Mouse (Mus musculus) heart, postnatal 0 days (tissue): ENCODE measurements around the gene Cnot6. TPM values are rescaled to one million over a fixed set of nuclear protein-coding genes. Genes with fewer than 3 reads are reported as not detected.

Experiments
- ATAC-seq: fragments of 200-750 bp; cut with Nextera tagmentation; 2 replicates; pipeline ENCODE4 v1.8.0; 2017; ENCODE audit warnings: low read depth, moderate number of reproducible peaks, moderate library complexity; ENCODE audit not compliant: insufficient read depth
- DNase-seq: peaks from one replicate; pipeline ENCODE4 v3.0.0-alpha.2; 2016; ENCODE audit warnings: low spot score
- H3K27ac ChIP-seq: fragments of 300-500 bp; sonication (generic); 2 replicates; pipeline ENCODE4 v1.5.1; 2014; ENCODE audit warnings: low read depth, mild to moderate bottlenecking
- H3K27me3 ChIP-seq: fragments of 300-500 bp; sonication (generic); 2 replicates; pipeline ENCODE4 v1.6.1; 2014; ENCODE audit warnings: low read length, mixed read lengths; ENCODE audit not compliant: control insufficient read depth, insufficient read depth
- H3K36me3 ChIP-seq: fragments of 300-500 bp; sonication (generic); replicated peaks from 2 replicates; pipeline ENCODE4 v1.6.1; 2014; ENCODE audit warnings: low read length, mixed read lengths; ENCODE audit not compliant: control insufficient read depth, insufficient read depth
- H3K4me1 ChIP-seq: fragments of 300-500 bp; sonication (generic); 2 replicates; pipeline ENCODE4 v1.6.1; 2014; ENCODE audit warnings: antibody characterized with exemption; ENCODE audit not compliant: control insufficient read depth, insufficient read depth
- H3K4me2 ChIP-seq: fragments of 300-500 bp; sonication (generic); 2 replicates; pipeline ENCODE4 v1.6.1; 2014; ENCODE audit warnings: low read depth, mild to moderate bottlenecking, low read length, moderate library complexity
- H3K4me3 ChIP-seq: fragments of 300-500 bp; sonication (generic); 2 replicates; pipeline ENCODE4 v1.5.1; 2014; ENCODE audit warnings: low read depth, low read length
- H3K9ac ChIP-seq: fragments of 300-500 bp; sonication (generic); replicated peaks from 2 replicates; pipeline ENCODE4 v1.6.1; 2014; ENCODE audit warnings: low read depth, low read length, mixed read lengths
- H3K9me3 ChIP-seq: fragments of 300-500 bp; sonication (generic); replicated peaks from 2 replicates; pipeline ENCODE4 v1.6.1; 2016; ENCODE audit warnings: low read length; ENCODE audit not compliant: control insufficient read depth
- CTCF ChIP-seq: IDR thresholded peaks from 2 replicates; pipeline ENCODE4 v1.5.1; 2016; ENCODE audit warnings: antibody characterized with exemption, control low read depth, low read depth
- EP300 ChIP-seq: IDR thresholded peaks from 2 replicates; pipeline ENCODE4 v1.6.1; 2016; ENCODE audit warnings: antibody characterized with exemption, low read depth
- WGBS: fragments of 180-500 bp; shearing (Covaris S2); extraction: QIAGEN DNeasy Blood & Tissue Kit; methylation state at CpG from one replicate; pipeline ENCODE4 v1.1.7; 2014; 5-methylcytosine and 5-hydroxymethylcytosine counted together
- polyA plus RNA-seq: library from polyadenylated mRNA; unstranded; fragments of >200 nt; fragmentation: Nextera tagmentation; extraction: Ambion mirVana; gene quantifications from 2 replicates; pipeline ENCODE4 v1.2.1, GENCODE M21; 2015
- total RNA-seq: library from RNA; depleted of rRNA; stranded (reverse); fragments of >200 nt; gene quantifications from 2 replicates; pipeline ENCODE4 v1.2.3, GENCODE M21; 2014; ENCODE audit warnings: low replicate concordance; rRNA removed

Gene Cnot6
- 21.4 and 36.6 TPM in 2 replicates for total RNA-seq
- 19.6 and 19.8 TPM in 2 replicates for polyA plus RNA-seq

- ATAC-seq (peak; percentile 97), DNase-seq (peak; percentile 90)
- H3K9me3 ChIP-seq = no peaks in the 10 kb centered on the region
- peak within 1 kb of the TSS; percentile 97 for H3K9ac ChIP-seq
- H3K4me2 ChIP-seq = peak within 1 kb of the TSS; percentile 79
- peak within 1 kb of the TSS; percentile 99 for H3K4me3 ChIP-seq
- H3K4me1 ChIP-seq = peaks cover 15% of the 10 kb centered on the region; the same call in 1 of the 2 replicates
- H3K36me3 ChIP-seq = no peaks in the 10 kb centered on the region
- peak within 1 kb of the TSS; percentile 92 for H3K27ac ChIP-seq
- WGBS = 1% methylated on average over 54 of the region's 65 CpGs
- H3K27me3 ChIP-seq = no peaks in the 10 kb centered on the region
- TF ChIP-seq EP300 (peak; percentile 60; the same call in 1 of the 2 replicates), CTCF (no peak)
These were observed at the start of gene Cnot6 for GRCm38 (mm10) chr11:49712555-49713335. Cnot6 (minus strand) TSS chr11:49712723.

DNA sequence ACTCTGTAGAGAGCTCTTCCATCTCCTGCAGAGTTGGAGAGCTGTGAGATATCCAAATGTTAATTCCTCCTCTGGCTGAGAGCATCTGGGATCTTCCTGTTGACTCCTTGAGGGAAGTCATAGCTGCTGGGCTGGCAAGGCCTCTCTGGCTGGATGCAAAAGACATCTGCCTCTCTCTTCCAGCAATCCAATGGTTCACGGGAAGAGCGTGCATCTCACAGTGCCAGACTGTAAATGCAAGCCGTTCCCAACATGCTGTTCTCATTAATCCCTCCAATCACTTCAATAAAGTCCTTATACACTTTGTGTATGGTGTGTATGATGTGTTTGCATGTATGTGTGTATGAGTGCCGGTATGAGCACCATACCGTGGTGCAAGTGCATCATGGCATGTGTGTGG is 48.6 kb upstream of the Cnot6 start:
- Histone ChIP-seq H3K4me2 (no peak overlapping the region), H3K9me3 (no peaks in the 10 kb centered on the region), H3K4me3 (no peak overlapping the region), H3K27me3 (no peaks in the 10 kb centered on the region), H3K36me3 (no peaks in the 10 kb centered on the region), H3K9ac (no peak overlapping the region), H3K27ac (no peak overlapping the region), H3K4me1 (no peaks in the 10 kb centered on the region)
- DNase-seq = no peak
- ATAC-seq = no peak
- WGBS = 83% methylated on average over 5 of the region's 5 CpGs
- TF ChIP-seq EP300 (no peak), CTCF (no peak)

- ATAC-seq (no peak), DNase-seq (no peak)
- Histone ChIP-seq H3K27ac (no peak overlapping the region), H3K9ac (no peak overlapping the region), H3K9me3 (no peaks in the 10 kb centered on the region), H3K4me3 (no peak overlapping the region), H3K27me3 (no peaks in the 10 kb centered on the region), H3K4me2 (no peak overlapping the region), H3K4me1 (no peaks in the 10 kb centered on the region; the same call in 1 of the 2 replicates), H3K36me3 (no peaks in the 10 kb centered on the region)
- 71% methylated on average over 3 of the region's 3 CpGs for WGBS
- TF ChIP-seq EP300 (no peak), CTCF (no peak)
These were observed 45.6 kb upstream of the Cnot6 start for GRCm38 (mm10) chr11:49758096-49758495.

DNA sequence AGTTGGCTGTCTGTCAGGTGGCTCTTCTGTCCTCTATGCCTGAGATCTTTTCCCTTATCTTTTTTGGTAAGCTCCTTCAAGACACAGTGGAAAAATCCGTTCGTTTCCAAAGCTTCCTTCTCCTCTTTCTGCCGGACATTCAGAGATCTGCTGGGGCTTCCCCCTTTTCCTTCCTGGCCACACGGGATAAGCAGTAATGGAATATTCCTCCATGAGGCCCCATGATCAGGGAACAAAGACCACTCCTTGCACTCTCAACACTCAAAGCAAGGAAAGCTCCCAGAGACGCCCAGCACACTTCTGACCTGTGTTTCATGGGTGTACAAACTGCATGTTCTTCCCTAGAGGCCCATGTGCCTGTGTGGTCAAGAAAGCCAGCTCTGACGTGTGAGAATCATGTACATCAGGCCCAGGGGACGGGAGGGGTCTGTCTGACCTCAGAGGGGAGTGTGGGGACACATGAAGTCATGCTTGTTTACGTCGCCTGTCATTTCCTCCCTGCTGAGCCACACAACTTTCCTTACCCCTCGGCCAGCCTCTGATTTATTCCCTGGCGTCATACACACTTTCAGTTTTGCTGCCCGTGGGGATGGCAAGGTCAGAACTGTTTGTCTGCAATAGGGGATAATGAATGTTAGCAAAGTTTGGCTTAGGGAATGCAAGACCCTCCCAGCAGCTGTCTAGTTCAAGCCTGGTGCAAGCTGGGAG is 42.6 kb upstream of the Cnot6 start:
- TF ChIP-seq CTCF = no peak
- no peaks in the 10 kb centered on the region for H3K36me3 ChIP-seq
- 44% methylated on average over 12 of the region's 12 CpGs for WGBS
- H3K9me3 ChIP-seq = no peaks in the 10 kb centered on the region
- H3K9ac ChIP-seq = no peak overlapping the region
- no peak overlapping the region for H3K4me2 ChIP-seq
- H3K4me1 ChIP-seq = no peaks in the 10 kb centered on the region; the same call in 1 of the 2 replicates
- ATAC-seq = peak; percentile 67
- H3K27ac ChIP-seq = peak overlapping the region; percentile 72
- H3K4me3 ChIP-seq = no peak overlapping the region
- DNase-seq = peak; percentile 60
- no peaks in the 10 kb centered on the region for H3K27me3 ChIP-seq

- no peak overlapping the region for H3K4me3 ChIP-seq
- WGBS = 91% methylated on average over 1 of the region's 1 CpGs
- DNase-seq (no peak), ATAC-seq (no peak)
- H3K4me2 ChIP-seq = no peak overlapping the region
- TF ChIP-seq EP300 (no peak), CTCF (no peak)
- no peaks in the 10 kb centered on the region for H3K27me3 ChIP-seq
- H3K4me1 ChIP-seq = no peaks in the 10 kb centered on the region
- H3K9me3 ChIP-seq = peaks cover 12% of the 10 kb centered on the region
- no peak overlapping the region for H3K9ac ChIP-seq
- H3K36me3 ChIP-seq = no peaks in the 10 kb centered on the region
- H3K27ac ChIP-seq = no peak overlapping the region
These were observed 34.2 kb upstream of the Cnot6 start for GRCm38 (mm10) chr11:49746756-49747155.
